Mouse (Mus musculus): Measurements from ENCODE around the gene Fnbp1. TPM values are rescaled to one million over a fixed set of nuclear protein-coding genes. Genes with fewer than 3 reads are reported as not detected.
A peak's percentile ranks its signal among the peaks of the same experiment; 100 is the strongest.

Fnbp1 gene
- polyA plus RNA-seq, 1 experiment from 2014 or later, result 30.5 TPM

DNA sequence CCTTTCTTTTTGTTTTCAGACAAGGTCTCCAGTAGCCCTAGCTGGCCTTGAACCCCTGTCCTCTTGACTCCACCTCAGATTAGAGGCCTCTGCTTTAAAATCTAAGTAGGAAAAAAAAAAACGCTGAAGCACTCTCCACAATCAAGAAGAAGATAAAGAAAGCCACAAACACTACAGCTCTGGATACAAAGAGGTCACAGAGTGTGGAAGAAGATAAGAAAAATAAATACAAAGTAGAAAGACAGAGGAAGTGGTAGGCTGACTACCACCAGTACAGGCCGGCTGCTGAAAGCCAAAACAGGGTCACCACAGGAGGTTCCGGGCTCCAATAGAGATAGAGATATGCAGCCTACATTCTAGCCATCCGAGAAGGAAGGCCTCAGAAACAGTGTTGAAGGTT, 60.5 kb downstream of the Fnbp1 start:
- Histone ChIP-seq H3K36me3 (peaks cover 42% of the 10 kb centered on the region), H3K4me1 (peaks cover 4% of the 10 kb centered on the region; the same call in 1 of the 2 replicates), H3K27ac (replicated peaks) (no peak overlapping the region), H3K4me2 (replicated peaks) (no peak overlapping the region), H3K9ac (no peak overlapping the region), H3K27me3 (no peaks in the 10 kb centered on the region), H3K4me3 (replicated peaks) (no peak overlapping the region), H3K9me3 (replicated peaks) (0 out of 2 replicates have a peak, but pooled peaks cover 5% of the 10 kb centered on the region)
- ATAC-seq (ENCODE audit: insufficient number of reproducible peaks, low FRiP score, low TSS enrichment, low read depth), result no peak
- WGBS, result 69% methylated on average over 4 of the region's 4 CpGs

DNA sequence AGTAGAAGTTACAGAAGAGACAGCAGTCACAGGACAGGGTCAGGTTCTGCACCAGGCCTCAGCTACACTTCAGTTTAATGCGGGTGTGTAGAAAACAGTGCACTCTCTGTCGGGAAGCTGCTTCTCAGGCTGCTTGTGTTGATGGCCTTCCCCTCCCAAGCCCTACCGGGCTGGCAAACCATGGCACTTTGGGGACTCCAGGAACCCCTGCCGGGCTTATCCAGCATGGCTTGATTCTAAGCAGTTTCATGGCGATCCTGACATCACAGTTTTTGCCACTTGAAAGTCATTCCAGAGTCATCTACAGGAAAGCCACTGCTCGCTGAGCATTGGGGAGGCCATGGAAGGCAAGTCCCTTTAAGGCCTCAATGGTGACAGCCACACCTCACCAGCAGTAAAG, 62.7 kb downstream of the Fnbp1 start:
- no peak overlapping the region for H3K9ac ChIP-seq
- H3K27me3 ChIP-seq, result no peaks in the 10 kb centered on the region

DNA sequence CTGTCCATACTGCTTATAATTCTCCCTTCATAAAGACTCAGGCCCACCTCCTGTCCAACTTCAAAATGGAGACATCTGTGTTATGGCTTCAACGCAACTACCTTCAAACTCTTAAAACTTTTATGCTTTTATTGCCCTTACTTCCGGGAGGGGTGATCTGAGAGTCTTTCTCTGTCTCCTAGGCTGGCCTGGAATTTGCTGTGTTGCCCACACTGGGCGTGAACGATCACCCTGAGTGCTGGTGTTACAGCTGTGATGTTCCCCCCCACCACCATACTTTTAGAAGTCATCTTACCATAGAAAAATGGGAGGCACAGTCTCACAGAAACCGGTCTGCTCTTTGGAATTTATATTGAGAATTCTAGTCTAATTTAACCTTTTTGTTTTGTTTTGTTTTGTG, 64.2 kb downstream of the Fnbp1 start:
- no peak overlapping the region for H3K4me2 ChIP-seq (replicated peaks)
- no peak overlapping the region for H3K27ac ChIP-seq (replicated peaks)
- WGBS, result 90% methylated on average over 5 of the region's 5 CpGs
- H3K4me3 ChIP-seq (replicated peaks), result no peak overlapping the region
- peaks cover 4% of the 10 kb centered on the region; the same call in 1 of the 2 replicates for H3K4me1 ChIP-seq
- no peaks in the 10 kb centered on the region for H3K9me3 ChIP-seq (replicated peaks)
- H3K36me3 ChIP-seq, result peaks cover 37% of the 10 kb centered on the region
- H3K27me3 ChIP-seq, result no peaks in the 10 kb centered on the region
- no peak overlapping the region for H3K9ac ChIP-seq
- ATAC-seq (ENCODE audit: insufficient number of reproducible peaks, low FRiP score, low TSS enrichment, low read depth), result no peak

More for the DNA sequence above, 62.7 kb downstream of the Fnbp1 start:
- Histone ChIP-seq H3K9me3 (replicated peaks) (0 out of 2 replicates have a peak, but pooled peaks cover 1% of the 10 kb centered on the region), H3K4me1 (peaks cover 4% of the 10 kb centered on the region; the same call in 1 of the 2 replicates), H3K4me2 (replicated peaks) (no peak overlapping the region), H3K27ac (replicated peaks) (no peak overlapping the region), H3K4me3 (replicated peaks) (no peak overlapping the region), H3K36me3 (peaks cover 36% of the 10 kb centered on the region)
- ATAC-seq (ENCODE audit: insufficient number of reproducible peaks, low FRiP score, low TSS enrichment, low read depth), result no peak
- 77% methylated on average over 6 of the region's 6 CpGs for WGBS

DNA sequence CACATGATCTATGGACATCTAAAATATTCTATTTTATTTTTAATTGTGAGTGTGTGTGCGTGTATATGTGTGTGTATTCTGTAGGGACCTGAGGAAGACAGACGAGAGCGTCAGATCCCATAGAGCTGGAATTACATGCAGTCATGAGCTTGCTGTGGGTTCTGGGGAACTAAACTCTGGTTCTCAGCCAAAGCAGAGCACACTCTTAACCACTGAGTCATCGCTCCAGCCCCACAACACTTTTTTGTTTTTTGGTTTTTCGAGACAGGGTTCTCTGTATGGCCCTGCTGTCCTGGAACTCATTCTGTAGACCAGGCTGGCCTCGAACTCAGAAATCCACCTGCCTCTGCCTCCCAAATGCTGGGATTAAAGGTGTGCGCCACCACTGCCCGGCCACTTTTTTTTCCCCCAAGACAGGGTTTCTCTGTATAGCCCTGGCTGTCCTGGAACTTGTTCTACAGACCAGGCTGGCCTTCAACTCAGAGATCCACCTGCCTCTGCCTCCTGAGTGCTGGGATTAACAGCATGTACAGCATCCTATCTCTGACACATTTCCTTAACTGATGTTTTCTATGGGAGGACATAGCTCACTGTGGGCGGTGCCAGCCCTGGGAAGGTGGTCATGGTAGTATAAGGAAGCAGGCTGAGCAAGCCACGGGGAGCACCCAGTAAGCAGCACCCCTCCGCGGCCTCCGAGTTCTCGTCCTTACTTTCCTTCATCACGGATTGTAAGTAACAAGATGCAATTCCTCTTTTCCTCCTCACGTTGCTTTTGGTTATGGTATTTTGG, 65.3 kb downstream of the Fnbp1 start:
- Histone ChIP-seq H3K9ac (no peak overlapping the region), H3K27me3 (no peaks in the 10 kb centered on the region), H3K36me3 (peaks cover 44% of the 10 kb centered on the region), H3K4me3 (replicated peaks) (no peak overlapping the region), H3K4me1 (peaks cover 2% of the 10 kb centered on the region; the same call in 1 of the 2 replicates), H3K27ac (replicated peaks) (0 out of 2 replicates have a peak overlapping the region, but pooled peaks have one; percentile 23), H3K4me2 (replicated peaks) (no peak overlapping the region), H3K9me3 (replicated peaks) (no peaks in the 10 kb centered on the region)
- WGBS, result 86% methylated on average over 16 of the region's 16 CpGs
- ATAC-seq (ENCODE audit: insufficient number of reproducible peaks, low FRiP score, low TSS enrichment, low read depth), result no peak

DNA sequence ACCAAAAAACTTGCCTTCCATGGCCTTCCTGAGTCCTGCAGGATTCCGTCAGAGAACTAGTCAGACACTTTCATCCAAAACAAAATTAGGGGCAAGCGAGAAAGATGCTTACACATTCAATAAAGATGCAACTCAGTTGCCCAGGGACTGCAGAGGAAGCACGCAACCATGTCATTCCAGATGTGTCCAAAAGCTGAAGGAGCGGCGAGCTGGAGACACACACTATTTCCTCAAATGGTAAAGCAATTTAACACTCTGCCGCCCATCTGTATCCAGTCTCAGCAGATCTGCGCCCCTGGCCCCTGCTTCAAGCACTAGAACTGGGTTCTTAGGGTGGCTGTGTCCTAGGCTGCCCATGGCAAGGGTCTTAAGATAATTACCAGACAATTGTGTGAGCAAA, 66.0 kb downstream of the Fnbp1 start:
- WGBS, result 70% methylated on average over 7 of the region's 7 CpGs
- H3K4me2 ChIP-seq (replicated peaks), result no peak overlapping the region
- ATAC-seq (ENCODE audit: insufficient number of reproducible peaks, low FRiP score, low TSS enrichment, low read depth), result no peak
- H3K27ac ChIP-seq (replicated peaks), result 0 out of 2 replicates have a peak overlapping the region, but pooled peaks have one; percentile 23
- H3K9ac ChIP-seq, result no peak overlapping the region
- H3K4me1 ChIP-seq, result no peaks in the 10 kb centered on the region; the same call in 1 of the 2 replicates
- no peaks in the 10 kb centered on the region for H3K9me3 ChIP-seq (replicated peaks)
- no peaks in the 10 kb centered on the region for H3K27me3 ChIP-seq
- H3K4me3 ChIP-seq (replicated peaks), result no peak overlapping the region
- peaks cover 46% of the 10 kb centered on the region for H3K36me3 ChIP-seq

DNA sequence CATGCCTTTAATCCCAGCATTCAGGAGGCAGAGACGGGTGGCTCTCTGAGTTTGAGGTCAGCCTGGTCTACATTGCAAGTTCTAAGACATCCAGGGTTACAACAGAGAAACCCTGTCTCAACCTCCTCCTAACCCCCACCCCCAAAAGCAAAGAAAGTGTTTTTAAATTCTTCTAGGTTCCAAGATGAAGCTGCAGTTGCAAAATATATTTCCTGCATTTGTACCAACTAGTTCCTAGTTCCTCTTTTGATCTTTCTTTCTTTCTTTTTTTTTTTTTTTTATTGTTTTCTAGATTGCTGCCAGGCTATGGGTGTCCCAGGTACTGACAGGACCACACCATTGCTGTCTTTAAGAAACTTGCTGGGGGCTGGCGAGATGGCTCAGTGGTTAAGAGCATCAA, 66.6 kb downstream of the Fnbp1 start:
- Histone ChIP-seq H3K9me3 (replicated peaks) (no peaks in the 10 kb centered on the region), H3K4me1 (no peaks in the 10 kb centered on the region; the same call in 1 of the 2 replicates), H3K36me3 (peaks cover 42% of the 10 kb centered on the region), H3K27ac (replicated peaks) (no peak overlapping the region), H3K4me3 (replicated peaks) (no peak overlapping the region), H3K9ac (no peak overlapping the region), H3K27me3 (no peaks in the 10 kb centered on the region), H3K4me2 (replicated peaks) (no peak overlapping the region)
- 89% methylated on average over 2 of the region's 2 CpGs for WGBS
- no peak for ATAC-seq (ENCODE audit: insufficient number of reproducible peaks, low FRiP score, low TSS enrichment, low read depth)

DNA sequence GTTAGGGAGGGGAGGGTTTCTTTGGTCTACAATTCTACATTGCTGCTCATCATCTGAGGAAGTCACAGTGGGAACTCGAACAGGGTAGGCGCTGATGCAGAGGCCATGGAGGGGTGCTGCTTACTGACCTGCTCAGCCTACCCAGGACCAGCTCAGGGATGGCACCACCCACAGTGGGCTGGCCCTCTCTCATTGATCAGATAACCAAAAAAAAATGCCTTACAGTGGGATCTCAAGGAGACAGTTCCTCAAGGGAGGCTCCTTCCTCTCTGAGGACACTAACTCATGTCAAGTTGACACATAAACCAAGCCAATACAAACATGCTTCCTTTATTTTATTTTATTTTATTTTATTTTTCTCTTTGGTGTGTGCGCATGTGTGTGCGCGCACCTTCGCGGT, 72.3 kb downstream of the Fnbp1 start:
- peaks cover 35% of the 10 kb centered on the region for H3K4me1 ChIP-seq
- no peak overlapping the region for H3K4me3 ChIP-seq (replicated peaks)
- no peak for ATAC-seq (ENCODE audit: insufficient number of reproducible peaks, low FRiP score, low TSS enrichment, low read depth)
- H3K9me3 ChIP-seq (replicated peaks), result no peaks in the 10 kb centered on the region
- H3K9ac ChIP-seq, result no peak overlapping the region
- H3K4me2 ChIP-seq (replicated peaks), result no peak overlapping the region
- H3K27ac ChIP-seq (replicated peaks), result peak overlapping the region; percentile 96
- peaks cover 30% of the 10 kb centered on the region for H3K36me3 ChIP-seq
- WGBS, result 89% methylated on average over 7 of the region's 7 CpGs
- H3K27me3 ChIP-seq, result no peaks in the 10 kb centered on the region

DNA sequence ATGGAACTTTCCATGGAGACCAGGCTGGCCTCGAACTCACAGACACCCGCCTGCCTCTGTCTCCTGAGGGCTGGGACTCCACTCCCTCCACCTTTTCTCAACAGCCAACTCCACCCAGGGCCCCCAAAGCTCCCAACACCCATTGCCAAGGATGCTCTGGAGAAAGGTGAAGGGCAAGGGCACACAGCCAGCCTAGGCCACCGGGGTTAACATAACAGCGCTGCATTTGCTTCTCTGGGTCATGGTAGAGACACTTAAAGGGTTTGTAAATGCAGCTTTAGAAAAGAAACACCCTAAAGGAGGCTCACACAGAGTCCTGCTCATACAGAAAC, 72.7 kb downstream of the Fnbp1 start:
- no peak overlapping the region for H3K4me3 ChIP-seq (replicated peaks)
- peak overlapping the region; percentile 96 for H3K27ac ChIP-seq (replicated peaks)
- H3K9ac ChIP-seq, result no peak overlapping the region
- H3K4me1 ChIP-seq, result peaks cover 35% of the 10 kb centered on the region
- H3K4me2 ChIP-seq (replicated peaks), result 0 out of 2 replicates have a peak overlapping the region, but pooled peaks have one; percentile 24
- WGBS, result 64% methylated on average over 4 of the region's 4 CpGs
- H3K36me3 ChIP-seq, result peaks cover 28% of the 10 kb centered on the region
- no peaks in the 10 kb centered on the region for H3K27me3 ChIP-seq
- no peak for ATAC-seq (ENCODE audit: insufficient number of reproducible peaks, low FRiP score, low TSS enrichment, low read depth)
- no peaks in the 10 kb centered on the region for H3K9me3 ChIP-seq (replicated peaks)

DNA sequence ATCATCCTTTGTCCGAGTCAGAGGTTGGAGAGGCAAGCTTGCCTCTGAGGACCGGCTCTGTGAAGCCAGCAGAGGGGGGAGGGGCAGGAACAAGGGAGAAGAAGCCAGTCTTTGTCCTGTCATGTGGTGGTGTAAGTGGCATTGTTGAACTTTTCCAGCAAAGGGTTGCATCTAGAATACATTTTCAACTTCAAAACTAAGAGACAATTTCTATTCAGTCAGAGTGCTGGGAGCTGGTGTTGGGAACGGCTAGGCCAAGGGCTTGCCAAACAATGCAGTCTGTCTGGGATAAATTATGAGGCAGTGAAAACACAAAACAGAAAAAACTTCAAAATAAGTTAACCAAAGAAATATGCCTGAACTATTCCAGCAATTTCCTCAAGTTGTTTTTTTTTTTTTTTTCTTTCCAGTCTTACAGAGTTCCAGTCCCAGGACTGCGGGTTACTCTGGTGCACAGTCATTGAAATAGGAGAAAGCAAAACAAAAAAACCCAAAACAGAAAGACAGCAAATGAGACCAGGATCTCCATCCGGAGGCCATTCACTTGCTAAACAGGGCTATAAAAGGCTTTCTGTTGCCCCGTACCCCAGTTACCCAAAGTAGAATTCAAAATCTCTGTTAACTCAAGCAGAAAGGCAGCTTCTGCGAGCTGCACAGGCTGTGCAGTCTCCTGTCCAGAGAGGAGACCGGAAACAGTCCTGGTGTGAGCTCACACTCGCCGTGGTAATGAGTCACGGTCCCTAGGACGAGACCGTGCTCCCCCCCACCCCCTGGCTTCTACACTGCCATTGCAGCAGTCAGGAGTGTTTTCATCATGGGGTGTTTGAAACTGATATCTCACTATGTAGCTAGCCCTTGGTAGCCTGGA, 73.3 kb downstream of the Fnbp1 start:
- peaks cover 35% of the 10 kb centered on the region for H3K4me1 ChIP-seq
- no peaks in the 10 kb centered on the region for H3K9me3 ChIP-seq (replicated peaks)
- H3K4me2 ChIP-seq (replicated peaks), result peak overlapping the region; percentile 24
- 14% methylated on average over 13 of the region's 13 CpGs for WGBS
- peak; percentile 69 for ATAC-seq (ENCODE audit: insufficient number of reproducible peaks, low FRiP score, low TSS enrichment, low read depth)
- no peak overlapping the region for H3K4me3 ChIP-seq (replicated peaks)
- H3K27ac ChIP-seq (replicated peaks), result peak overlapping the region; percentile 96
- peaks cover 24% of the 10 kb centered on the region for H3K36me3 ChIP-seq
- no peaks in the 10 kb centered on the region for H3K27me3 ChIP-seq
- no peak overlapping the region for H3K9ac ChIP-seq

DNA sequence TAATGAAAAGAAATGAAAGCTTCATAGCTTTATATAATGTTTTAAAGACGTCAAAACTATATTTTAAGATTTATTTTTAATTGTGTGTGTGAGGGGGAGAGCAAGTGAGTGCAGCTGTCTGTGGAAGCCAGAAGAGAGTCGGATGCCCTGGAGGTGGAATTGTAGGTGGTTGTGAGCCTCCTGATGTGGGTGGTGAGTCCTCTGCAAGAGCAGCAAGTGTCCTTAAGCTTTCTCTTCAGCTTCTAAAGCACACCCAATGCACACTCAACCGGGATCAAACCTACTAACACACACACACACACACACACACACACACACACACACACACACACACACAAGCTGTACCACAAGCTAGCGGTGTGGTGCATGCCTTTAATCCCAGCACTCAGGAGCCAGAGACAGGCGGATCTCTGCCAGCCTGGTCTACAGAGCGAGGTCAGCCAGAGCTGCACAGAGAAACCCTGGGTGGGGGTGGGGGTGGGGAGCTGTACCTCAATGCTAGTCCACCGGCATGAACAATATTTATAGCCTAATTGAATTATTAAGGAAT, 74.0 kb downstream of the Fnbp1 start:
- no peaks in the 10 kb centered on the region for H3K9me3 ChIP-seq (replicated peaks)
- no peak overlapping the region for H3K9ac ChIP-seq
- peaks cover 17% of the 10 kb centered on the region for H3K36me3 ChIP-seq
- H3K4me3 ChIP-seq (replicated peaks), result no peak overlapping the region
- H3K27me3 ChIP-seq, result no peaks in the 10 kb centered on the region
- no peak overlapping the region for H3K4me2 ChIP-seq (replicated peaks)
- WGBS, result 45% methylated on average over 7 of the region's 7 CpGs
- H3K27ac ChIP-seq (replicated peaks), result peak overlapping the region; percentile 96
- ATAC-seq (ENCODE audit: insufficient number of reproducible peaks, low FRiP score, low TSS enrichment, low read depth), result 0 out of 2 replicates have a peak, but pooled peaks have one; percentile 61
- peaks cover 35% of the 10 kb centered on the region for H3K4me1 ChIP-seq

DNA sequence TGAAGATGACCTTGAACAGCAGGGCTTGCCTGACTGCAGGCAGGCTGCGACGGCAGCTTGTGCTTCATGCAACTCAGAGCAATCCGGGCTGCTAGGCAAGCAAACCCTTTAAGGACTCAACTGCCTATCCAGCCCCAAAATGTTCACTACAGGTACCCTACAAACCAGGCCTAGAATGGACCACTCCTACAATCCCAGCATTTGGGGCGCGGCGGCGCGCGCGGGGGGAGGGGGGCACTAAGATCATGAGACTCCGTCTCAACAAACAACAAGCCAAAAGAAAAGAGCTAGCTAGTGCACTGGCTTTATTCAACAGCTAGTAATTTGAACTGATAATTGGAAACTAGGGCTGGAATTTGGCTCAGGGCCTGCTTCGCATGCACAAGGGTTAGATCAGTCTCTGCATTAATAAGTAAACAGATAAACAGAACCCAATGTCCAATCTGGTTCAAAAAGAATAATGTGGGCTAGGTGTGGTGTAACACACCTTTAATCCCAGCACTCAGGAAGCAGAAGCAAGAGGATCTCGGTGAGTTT, 74.7 kb downstream of the Fnbp1 start:
- H3K4me3 ChIP-seq (replicated peaks), result no peak overlapping the region
- H3K4me2 ChIP-seq (replicated peaks), result no peak overlapping the region
- peaks cover 11% of the 10 kb centered on the region; the same call in 1 of the 2 replicates for H3K36me3 ChIP-seq
- no peaks in the 10 kb centered on the region for H3K27me3 ChIP-seq
- H3K27ac ChIP-seq (replicated peaks), result peak overlapping the region; percentile 96
- H3K9me3 ChIP-seq (replicated peaks), result no peaks in the 10 kb centered on the region
- no peak for ATAC-seq (ENCODE audit: insufficient number of reproducible peaks, low FRiP score, low TSS enrichment, low read depth)
- H3K4me1 ChIP-seq, result peaks cover 35% of the 10 kb centered on the region
- 76% methylated on average over 13 of the region's 13 CpGs for WGBS
- H3K9ac ChIP-seq, result no peak overlapping the region
